Comparison of ENCODE assay signal across 8 mouse cellular contexts in genomic region chr15:89122649-89123366, GRCm38 (mm10). TPM values are rescaled to one million over a fixed set of nuclear protein-coding genes. Genes with fewer than 3 reads are reported as not detected.
A peak's percentile ranks its signal among the peaks of the same experiment; 100 is the strongest.
DNase-seq lines count a peak whose midpoint lies in the region; ATAC-seq lines count a peak whose summit lies in the region.

Gene Tubgcp6, minus strand, starts transcription at chr15:89123112.

- under 1% methylated on average over 47 of the region's 47 CpGs for WGBS in heart, embryonic 14.5 days
- WGBS in liver, embryonic 13.5 days (ENCODE audit: insufficient replicate concordance) = under 1% methylated on average over 47 of the region's 47 CpGs
- WGBS in stomach, embryonic 16.5 days = under 1% methylated on average over 47 of the region's 47 CpGs

- H3K4me1 ChIP-seq in brown adipose tissue, adult 24 weeks (ENCODE audit: control insufficient read depth, insufficient read depth, insufficient read length, low read length) = peaks cover 18% of the 10 kb centered on the region
- peaks cover 16 to 34% of the 10 kb centered on the region in 2 experiments for H3K4me1 ChIP-seq in heart, embryonic 14.5 days (ENCODE audit: control insufficient read depth in 2 of 2, insufficient read depth in 2 of 2, low read length in 2 of 2)
- H3K4me1 ChIP-seq in liver, embryonic 13.5 days (replicated peaks) = peaks cover 60% of the 10 kb centered on the region
- peaks cover 35% of the 10 kb centered on the region for H3K4me1 ChIP-seq in stomach, embryonic 16.5 days (ENCODE audit: control insufficient read depth, insufficient read depth, low read length)

- H3K36me3 ChIP-seq in heart, embryonic 14.5 days (ENCODE audit: control insufficient read depth, insufficient read depth, low read length) = peaks cover 45% of the 10 kb centered on the region
- peaks cover 36% of the 10 kb centered on the region for H3K36me3 ChIP-seq in liver, embryonic 13.5 days
- H3K36me3 ChIP-seq in stomach, embryonic 16.5 days (ENCODE audit: control insufficient read depth, insufficient read depth, low read length) = 0 out of 2 replicates have a peak, but pooled peaks cover 7% of the 10 kb centered on the region

- peak; percentile 96 for DNase-seq in CD4-positive, CD25-positive, alpha-beta regulatory T cell, adult 2 months (ENCODE audit: low read depth, low spot score)
- DNase-seq in fibroblast of lung, adult 2 months (ENCODE audit: low read depth) = peak; percentile 72
- DNase-seq in kidney, postnatal 14 days = peak; percentile 96
- DNase-seq in liver, embryonic 13.5 days = peak; percentile 91
- peak; percentile 95 for DNase-seq in neural tube, embryonic 10.5 days (ENCODE audit: extremely low spot score, low spot score)

- peak within 1 kb of the TSS; percentile 97 for H3K4me2 ChIP-seq in heart, embryonic 14.5 days (ENCODE audit: low read length)
- peak within 1 kb of the TSS; percentile 97 for H3K4me2 ChIP-seq in liver, embryonic 13.5 days
- H3K4me2 ChIP-seq in stomach, embryonic 16.5 days (ENCODE audit: low read depth, low read length) = peak within 1 kb of the TSS; percentile 90

- H3K4me3 ChIP-seq in brown adipose tissue, adult 24 weeks (ENCODE audit: insufficient read depth, low read depth, low read length) = peak within 1 kb of the TSS; percentile 88
- peak within 1 kb of the TSS; percentile 81 to 96 for H3K4me3 ChIP-seq in heart, embryonic 14.5 days (ENCODE audit: control insufficient read depth in 1 of 2, insufficient read depth in 1 of 2, low read depth in 1 of 2, low read length in 2 of 2)
- H3K4me3 ChIP-seq in liver, embryonic 13.5 days (replicated peaks) = peak within 1 kb of the TSS; percentile 94
- peak within 1 kb of the TSS; percentile 90 for H3K4me3 ChIP-seq in stomach, embryonic 16.5 days (replicated peaks; ENCODE audit: low read length)

- H3K27ac ChIP-seq in brown adipose tissue, adult 24 weeks (replicated peaks; ENCODE audit: low read depth, low read length) = no peak within 1 kb of the TSS
- peak within 1 kb of the TSS; percentile 66 to 74 for H3K27ac ChIP-seq in heart, embryonic 14.5 days (replicated peaks in 1 of 2; ENCODE audit: control insufficient read depth in 1 of 2, insufficient read depth in 1 of 2, low read depth in 2 of 2, low read length in 2 of 2)
- H3K27ac ChIP-seq in liver, embryonic 13.5 days = peak within 1 kb of the TSS; percentile 69
- peak within 1 kb of the TSS; percentile 69 for H3K27ac ChIP-seq in stomach, embryonic 16.5 days (ENCODE audit: low read length)

- H3K27me3 ChIP-seq in heart, embryonic 14.5 days (ENCODE audit: control insufficient read depth, insufficient read depth, low read length) = no peaks in the 10 kb centered on the region
- no peaks in the 10 kb centered on the region for H3K27me3 ChIP-seq in liver, embryonic 13.5 days
- H3K27me3 ChIP-seq in stomach, embryonic 16.5 days (ENCODE audit: control insufficient read depth, insufficient read depth, low read length) = no peaks in the 10 kb centered on the region

- no peaks in the 10 kb centered on the region for H3K9me3 ChIP-seq in heart, embryonic 14.5 days (ENCODE audit: control insufficient read depth, low read length)
- no peaks in the 10 kb centered on the region for H3K9me3 ChIP-seq in liver, embryonic 13.5 days (replicated peaks)
- no peaks in the 10 kb centered on the region for H3K9me3 ChIP-seq in stomach, embryonic 16.5 days (replicated peaks; ENCODE audit: control insufficient read depth, low read length)

- peak within 1 kb of the TSS; percentile 96 for H3K9ac ChIP-seq in heart, embryonic 14.5 days (ENCODE audit: low read length)
- peak within 1 kb of the TSS; percentile 92 for H3K9ac ChIP-seq in liver, embryonic 13.5 days
- H3K9ac ChIP-seq in stomach, embryonic 16.5 days (ENCODE audit: low read length) = peak within 1 kb of the TSS; percentile 90

- ATAC-seq in heart, embryonic 14.5 days (ENCODE audit: insufficient number of reproducible peaks, insufficient read depth, low FRiP score, low read depth) = peak; percentile 81
- ATAC-seq in liver, embryonic 13.5 days (ENCODE audit: low read depth) = peak; percentile 87
- ATAC-seq in stomach, embryonic 16.5 days (ENCODE audit: insufficient read depth, low FRiP score) = peak; percentile 81

RNA-seq across cellular contexts. Expression of gene Tubgcp6, which starts in this region (rescaled TPM):
- 3.9 and 6.1 TPM in 2 replicates for polyA plus RNA-seq in brown adipose tissue, adult 24 weeks (2012; ENCODE audit: insufficient read depth, insufficient read length, missing spikeins)
- 10.9 and 11.3 TPM in 2 replicates for polyA plus RNA-seq in heart, embryonic 14.5 days (2014; fragmentation: Nextera tagmentation; extraction: Ambion mirVana)
- polyA plus RNA-seq in liver, embryonic 13.5 days (2015; fragmentation: Nextera tagmentation; extraction: Ambion mirVana) = 6.5 and 6.7 TPM in 2 replicates
- 13.2 and 13.5 TPM in 2 replicates for polyA plus RNA-seq in stomach, embryonic 16.5 days (2015; fragmentation: Nextera tagmentation; extraction: Ambion mirVana)
